8 mouse cellular contexts compared by ENCODE assay signal in genomic region chr8:84839411-84839810, GRCm38 (mm10). TPM values are rescaled to one million over a fixed set of nuclear protein-coding genes. Genes with fewer than 3 reads are reported as not detected.
DNase-seq lines count a peak whose midpoint lies in the region; ATAC-seq and TF ChIP-seq lines count a peak whose summit lies in the region.

No protein-coding gene starts in this region.

- TF ChIP-seq POLR2A in heart, adult 2 months (IDR thresholded peaks at IDR 0.05; ENCODE audit: insufficient read depth, low read depth, low read length), result no peak

- H3K27me3 ChIP-seq in heart, adult 2 months (ENCODE audit: control insufficient read depth, insufficient read depth, low read length), result no peaks in the 10 kb centered on the region
- H3K27me3 ChIP-seq in E14TG2a.4 (ENCODE audit: insufficient read depth, low read length), result no peaks in the 10 kb centered on the region
- H3K27me3 ChIP-seq in hindbrain, embryonic 10.5 days (ENCODE audit: insufficient read depth, poor library complexity, severe bottlenecking), result no peaks in the 10 kb centered on the region
- no peaks in the 10 kb centered on the region for H3K27me3 ChIP-seq in liver, embryonic 15.5 days

- no peak overlapping the region for H3K9ac ChIP-seq in heart, adult 2 months (ENCODE audit: low read depth, low read length)
- H3K9ac ChIP-seq in liver, embryonic 15.5 days, result peak overlapping the region; percentile 96

- 75% methylated on average over 2 of the region's 2 CpGs for WGBS in heart, adult 2 months
- 96% methylated on average over 2 of the region's 2 CpGs for WGBS in hindbrain, embryonic 10.5 days
- 76% methylated on average over 2 of the region's 2 CpGs for WGBS in liver, embryonic 15.5 days (ENCODE audit: insufficient replicate concordance)

- H3K4me1 ChIP-seq in heart, adult 2 months (ENCODE audit: control insufficient read depth, insufficient read depth, low read length), result no peaks in the 10 kb centered on the region
- H3K4me1 ChIP-seq in E14TG2a.4 (replicated peaks; ENCODE audit: low read depth, low read length), result peaks cover 70% of the 10 kb centered on the region
- peaks cover 56% of the 10 kb centered on the region for H3K4me1 ChIP-seq in hindbrain, embryonic 10.5 days (replicated peaks)
- H3K4me1 ChIP-seq in liver, embryonic 15.5 days (replicated peaks), result peaks cover 89% of the 10 kb centered on the region

- H3K4me3 ChIP-seq in heart, adult 2 months, result peak overlapping the region; percentile 64
- peak overlapping the region; percentile 94 for H3K4me3 ChIP-seq in E14TG2a.4 (replicated peaks; ENCODE audit: low read length)
- H3K4me3 ChIP-seq in hindbrain, embryonic 10.5 days, result peak overlapping the region; percentile 97
- peak overlapping the region; percentile 92 for H3K4me3 ChIP-seq in liver, embryonic 15.5 days (replicated peaks)

- intact Hi-C loops in heart, adult 2 months (cut with DNase I), result no loop called here
- intact Hi-C loops in left cerebral cortex, postnatal 36 days (cut with DNase I), result no loop called here

- no peak for TF ChIP-seq EP300 in heart, adult 2 months (IDR thresholded peaks at IDR 0.05; ENCODE audit: insufficient read depth, low read depth, low read length)

- no peak for ATAC-seq in liver, embryonic 15.5 days (ENCODE audit: insufficient read depth)

- peaks cover 9% of the 10 kb centered on the region for H3K36me3 ChIP-seq in heart, adult 2 months (ENCODE audit: control insufficient read depth, insufficient read depth, low read length)
- peaks cover 88% of the 10 kb centered on the region for H3K36me3 ChIP-seq in E14TG2a.4 (ENCODE audit: insufficient read depth, low read length)
- H3K36me3 ChIP-seq in hindbrain, embryonic 10.5 days, result peaks cover 82% of the 10 kb centered on the region
- peaks cover 75% of the 10 kb centered on the region for H3K36me3 ChIP-seq in liver, embryonic 15.5 days (replicated peaks)

- peak overlapping the region; percentile 77 for H3K4me2 ChIP-seq in liver, embryonic 15.5 days

- H3K79me2 ChIP-seq in heart, adult 2 months (replicated peaks; ENCODE audit: control insufficient read depth, insufficient read depth, low read length), result no peaks in the 10 kb centered on the region

- no peak overlapping the region for H3K27ac ChIP-seq in heart, adult 2 months
- H3K27ac ChIP-seq in hindbrain, embryonic 10.5 days, result no peak overlapping the region; the same call in 1 of the 2 replicates
- peak overlapping the region; percentile 95 for H3K27ac ChIP-seq in liver, embryonic 15.5 days (replicated peaks)

- H3K9me3 ChIP-seq in E14TG2a.4 (ENCODE audit: low read length), result no peaks in the 10 kb centered on the region
- H3K9me3 ChIP-seq in hindbrain, embryonic 10.5 days, result no peaks in the 10 kb centered on the region
- H3K9me3 ChIP-seq in liver, embryonic 15.5 days (replicated peaks), result no peaks in the 10 kb centered on the region

- no peak for TF ChIP-seq CTCF in heart, adult 2 months (IDR thresholded peaks at IDR 0.05)
- no peak for TF ChIP-seq CTCF in E14TG2a.4 (conservative IDR thresholded peaks at IDR 0.05; ENCODE audit: low read length)

- DNase-seq in heart, adult 2 months, result no peak
- no peak for DNase-seq in heart, adult 9 months (ENCODE audit: low spot score in 2 of 2)
- no peak for DNase-seq in hindbrain, embryonic 10.5 days (ENCODE audit: low spot score)
- no peak for DNase-seq in cerebellum, adult 11 months
- DNase-seq in left cerebral cortex, postnatal 36 days (ENCODE audit: low spot score in 2 of 2), result no peak
- no peak for DNase-seq in cerebellum, adult 11-12 months

RNA-seq across cellular contexts. Expression of gene Rad23a, which starts 1.1 kb away (rescaled TPM):
- total RNA-seq in heart, adult 2 months (2021), result 10 to 100 TPM; 85.1 to 87.6 TPM
- 77.3 and 101 TPM in 2 replicates for polyA plus RNA-seq in heart, adult 2 months (2012; rRNA removed)
- polyA plus RNA-seq in hindbrain, embryonic 10.5 days (2016; fragmentation: Nextera tagmentation; extraction: Ambion mirVana), result 115 TPM in 2 replicates
- polyA plus RNA-seq in liver, embryonic 15.5 days (2015; fragmentation: Nextera tagmentation; extraction: Ambion mirVana), result 293 and 323 TPM in 2 replicates
- total RNA-seq in left cerebral cortex, postnatal 36 days (2021), result 10 to 100 TPM; 77.9 to 78.8 TPM

RNA-seq across cellular contexts. Expression of gene Calr, which starts 7.3 kb away (rescaled TPM):
- 100 to 1,000 TPM; 352 to 416 TPM for total RNA-seq in heart, adult 2 months (2021)
- polyA plus RNA-seq in heart, adult 2 months (2012; rRNA removed), result 154 and 269 TPM in 2 replicates
- 783 and 812 TPM in 2 replicates for polyA plus RNA-seq in hindbrain, embryonic 10.5 days (2016; fragmentation: Nextera tagmentation; extraction: Ambion mirVana)
- polyA plus RNA-seq in liver, embryonic 15.5 days (2015; fragmentation: Nextera tagmentation; extraction: Ambion mirVana), result 471 and 504 TPM in 2 replicates
- 100 to 1,000 TPM; 435 to 511 TPM for total RNA-seq in left cerebral cortex, postnatal 36 days (2021)

RNA-seq across cellular contexts. Expression of gene Gadd45gip1, which starts 8.1 kb away (rescaled TPM):
- total RNA-seq in heart, adult 2 months (2021), result 10 to 100 TPM; 27.4 to 29.7 TPM
- 13.4 and 21.2 TPM in 2 replicates for polyA plus RNA-seq in heart, adult 2 months (2012; rRNA removed)
- 43.7 and 45.8 TPM in 2 replicates for polyA plus RNA-seq in hindbrain, embryonic 10.5 days (2016; fragmentation: Nextera tagmentation; extraction: Ambion mirVana)
- polyA plus RNA-seq in liver, embryonic 15.5 days (2015; fragmentation: Nextera tagmentation; extraction: Ambion mirVana), result 42.4 and 44.9 TPM in 2 replicates
- 10 to 100 TPM; 26.3 to 26.9 TPM for total RNA-seq in left cerebral cortex, postnatal 36 days (2021)

RNA-seq across cellular contexts. Expression of gene Dand5, which starts 16.8 kb away (rescaled TPM):
- 10 to 100 TPM; 11.2 to 12.3 TPM for total RNA-seq in heart, adult 2 months (2021)
- polyA plus RNA-seq in heart, adult 2 months (2012; rRNA removed), result 6.1 and 7.6 TPM in 2 replicates
- 3.8 and 5.5 TPM in 2 replicates for polyA plus RNA-seq in hindbrain, embryonic 10.5 days (2016; fragmentation: Nextera tagmentation; extraction: Ambion mirVana)
- 2.9 and 3.4 TPM in 2 replicates for polyA plus RNA-seq in liver, embryonic 15.5 days (2015; fragmentation: Nextera tagmentation; extraction: Ambion mirVana)
- total RNA-seq in left cerebral cortex, postnatal 36 days (2021), result 10 to 100 TPM; 10.3 to 10.9 TPM

RNA-seq across cellular contexts. Expression of gene Farsa, which starts 17.4 kb away (rescaled TPM):
- 10 to 100 TPM; 21.8 to 24.5 TPM for total RNA-seq in heart, adult 2 months (2021)
- 32.5 and 41.4 TPM in 2 replicates for polyA plus RNA-seq in heart, adult 2 months (2012; rRNA removed)
- polyA plus RNA-seq in hindbrain, embryonic 10.5 days (2016; fragmentation: Nextera tagmentation; extraction: Ambion mirVana), result 129 and 134 TPM in 2 replicates
- 58.8 and 61.9 TPM in 2 replicates for polyA plus RNA-seq in liver, embryonic 15.5 days (2015; fragmentation: Nextera tagmentation; extraction: Ambion mirVana)
- total RNA-seq in left cerebral cortex, postnatal 36 days (2021), result 10 to 100 TPM; 46.2 to 47.8 TPM
